Mouse (Mus musculus): ENCODE results near the gene Slc38a9. TPM values are rescaled to one million over a fixed set of nuclear protein-coding genes. Genes with fewer than 3 reads are reported as not detected.

The Slc38a9 gene
- total RNA-seq, 1 experiment: 13.1 TPM

- no peak for TF ChIP-seq ZNF384 (IDR thresholded peaks at IDR 0.05; ENCODE audit: low read depth, low read length)
- no peak for TF ChIP-seq CHD2 (IDR thresholded peaks at IDR 0.05; ENCODE audit: low read depth, low read length)
- TF ChIP-seq MAFK (IDR thresholded peaks at IDR 0.05; ENCODE audit: insufficient read depth, low read depth, low read length): no peak
- TF ChIP-seq HCFC1 (IDR thresholded peaks at IDR 0.05; ENCODE audit: borderline replicate concordance, insufficient read depth, low read length): no peak
- no peak for TF ChIP-seq ZC3H11A (IDR thresholded peaks at IDR 0.05; ENCODE audit: borderline replicate concordance, low read depth, low read length)
Measured at GRCm38 (mm10) chr13:112683312-112683711, 22.8 kb downstream of the Slc38a9 start.

DNA sequence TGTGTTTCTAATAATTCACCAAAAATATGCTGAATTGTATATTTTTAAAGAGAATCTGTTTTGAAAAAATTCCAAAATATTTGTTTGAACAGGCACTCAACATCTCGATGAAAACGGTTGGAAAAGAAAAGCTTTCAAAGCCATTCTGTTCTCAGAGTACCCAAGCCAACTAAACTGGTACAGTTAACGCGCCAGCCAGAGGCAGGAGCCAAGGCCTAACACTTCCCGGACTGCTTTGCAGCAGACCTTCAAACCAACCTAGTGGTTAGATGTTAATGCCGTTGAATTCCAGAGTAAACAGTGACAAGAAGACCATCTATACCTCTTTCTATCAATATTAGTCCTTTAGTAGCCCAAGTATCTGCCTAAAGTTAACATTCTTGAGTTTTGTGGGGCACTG, 23.4 kb downstream of the Slc38a9 start:
- no peak overlapping the region for H3K4me3 ChIP-seq (ENCODE audit: insufficient read depth in 1 of 2, low read depth in 1 of 2, low read length in 2 of 2, poor library complexity in 1 of 2, severe bottlenecking in 1 of 2)
- H3K36me3 ChIP-seq (ENCODE audit: control insufficient read depth, insufficient read depth, low read length, poor library complexity, severe bottlenecking): peaks cover 3% of the 10 kb centered on the region; the same call in 1 of the 2 replicates
- no peak overlapping the region for H3K9ac ChIP-seq (ENCODE audit: insufficient read depth, low read depth, low read length, poor library complexity, severe bottlenecking)
- no peak overlapping the region for H3K27ac ChIP-seq (ENCODE audit: insufficient read depth, low read depth, low read length, poor library complexity, severe bottlenecking)
- no peak for TF ChIP-seq HCFC1 (IDR thresholded peaks at IDR 0.05; ENCODE audit: borderline replicate concordance, insufficient read depth, low read length)
- no peak for TF ChIP-seq ZNF384 (IDR thresholded peaks at IDR 0.05; ENCODE audit: low read depth, low read length)
- no peak for TF ChIP-seq CHD2 (IDR thresholded peaks at IDR 0.05; ENCODE audit: low read depth, low read length)
- TF ChIP-seq ZC3H11A (IDR thresholded peaks at IDR 0.05; ENCODE audit: borderline replicate concordance, low read depth, low read length): no peak
- TF ChIP-seq MAFK (IDR thresholded peaks at IDR 0.05; ENCODE audit: insufficient read depth, low read depth, low read length): no peak
- H3K9me3 ChIP-seq (ENCODE audit: control insufficient read depth, insufficient read depth, low read depth, low read length): no peaks in the 10 kb centered on the region
- in situ Hi-C loops (cut with MboI; ENCODE audit: low sequenced_read_pairs in 2 of 2, unreplicated experiment in 2 of 2): no loop called here
- no peaks in the 10 kb centered on the region for H3K4me1 ChIP-seq (ENCODE audit: control insufficient read depth in 2 of 2, insufficient read depth in 2 of 2, low read length in 2 of 2, poor library complexity in 1 of 2)
- DNase-seq (ENCODE audit: low read depth, low spot score): no peak

More at GRCm38 (mm10) chr13:112683312-112683711, 22.8 kb downstream of the Slc38a9 start:
- no peak overlapping the region for H3K27ac ChIP-seq (ENCODE audit: insufficient read depth, low read depth, low read length, poor library complexity, severe bottlenecking)
- peaks cover 3% of the 10 kb centered on the region for H3K36me3 ChIP-seq (ENCODE audit: control insufficient read depth, insufficient read depth, low read length, poor library complexity, severe bottlenecking)
- DNase-seq (ENCODE audit: low read depth, low spot score): no peak
- H3K4me1 ChIP-seq (ENCODE audit: control insufficient read depth in 2 of 2, insufficient read depth in 2 of 2, low read length in 2 of 2, poor library complexity in 1 of 2): no peaks in the 10 kb centered on the region
- no peak overlapping the region for H3K4me3 ChIP-seq (ENCODE audit: insufficient read depth in 1 of 2, low read depth in 1 of 2, low read length in 2 of 2, poor library complexity in 1 of 2, severe bottlenecking in 1 of 2)
- in situ Hi-C loops (cut with MboI; ENCODE audit: low sequenced_read_pairs in 2 of 2, unreplicated experiment in 2 of 2): no loop called here
- no peak overlapping the region for H3K9ac ChIP-seq (ENCODE audit: insufficient read depth, low read depth, low read length, poor library complexity, severe bottlenecking)
- no peaks in the 10 kb centered on the region for H3K9me3 ChIP-seq (ENCODE audit: control insufficient read depth, insufficient read depth, low read depth, low read length)

GRCm38 (mm10) chr13:112686155-112686554, 25.6 kb downstream of the Slc38a9 start:
- in situ Hi-C loops (cut with MboI; ENCODE audit: low sequenced_read_pairs in 2 of 2, unreplicated experiment in 2 of 2): no loop called here
- no peak for DNase-seq (ENCODE audit: low read depth, low spot score)
- Histone ChIP-seq H3K36me3 (ENCODE audit: control insufficient read depth, insufficient read depth, low read length, poor library complexity, severe bottlenecking) (peaks cover 3% of the 10 kb centered on the region; the same call in 1 of the 2 replicates), H3K9me3 (ENCODE audit: control insufficient read depth, insufficient read depth, low read depth, low read length) (no peaks in the 10 kb centered on the region), H3K4me1 (ENCODE audit: control insufficient read depth in 2 of 2, insufficient read depth in 2 of 2, low read length in 2 of 2, poor library complexity in 1 of 2) (no peaks in the 10 kb centered on the region), H3K27ac (ENCODE audit: insufficient read depth, low read depth, low read length, poor library complexity, severe bottlenecking) (no peak overlapping the region), H3K9ac (ENCODE audit: insufficient read depth, low read depth, low read length, poor library complexity, severe bottlenecking) (no peak overlapping the region), H3K4me3 (ENCODE audit: insufficient read depth in 1 of 2, low read depth in 1 of 2, low read length in 2 of 2, poor library complexity in 1 of 2, severe bottlenecking in 1 of 2) (no peak overlapping the region)
- no peak for TF ChIP-seq MAFK (IDR thresholded peaks at IDR 0.05; ENCODE audit: insufficient read depth, low read depth, low read length)
- TF ChIP-seq HCFC1 (IDR thresholded peaks at IDR 0.05; ENCODE audit: borderline replicate concordance, insufficient read depth, low read length): no peak
- no peak for TF ChIP-seq ZNF384 (IDR thresholded peaks at IDR 0.05; ENCODE audit: low read depth, low read length)
- no peak for TF ChIP-seq CHD2 (IDR thresholded peaks at IDR 0.05; ENCODE audit: low read depth, low read length)
- no peak for TF ChIP-seq ZC3H11A (IDR thresholded peaks at IDR 0.05; ENCODE audit: borderline replicate concordance, low read depth, low read length)

- H3K9me3 ChIP-seq (ENCODE audit: control insufficient read depth, insufficient read depth, low read depth, low read length): no peaks in the 10 kb centered on the region
- no peak overlapping the region for H3K9ac ChIP-seq (ENCODE audit: insufficient read depth, low read depth, low read length, poor library complexity, severe bottlenecking)
- in situ Hi-C loops (cut with MboI; ENCODE audit: low sequenced_read_pairs in 2 of 2, unreplicated experiment in 2 of 2): no loop called here
- no peak overlapping the region for H3K27ac ChIP-seq (ENCODE audit: insufficient read depth, low read depth, low read length, poor library complexity, severe bottlenecking)
- no peak for DNase-seq (ENCODE audit: low read depth, low spot score)
- no peak for TF ChIP-seq CHD2 (IDR thresholded peaks at IDR 0.05; ENCODE audit: low read depth, low read length)
- TF ChIP-seq ZC3H11A (IDR thresholded peaks at IDR 0.05; ENCODE audit: borderline replicate concordance, low read depth, low read length): no peak
- TF ChIP-seq ZNF384 (IDR thresholded peaks at IDR 0.05; ENCODE audit: low read depth, low read length): no peak
- no peak overlapping the region for H3K4me3 ChIP-seq (ENCODE audit: insufficient read depth in 1 of 2, low read depth in 1 of 2, low read length in 2 of 2, poor library complexity in 1 of 2, severe bottlenecking in 1 of 2)
- no peaks in the 10 kb centered on the region for H3K4me1 ChIP-seq (ENCODE audit: control insufficient read depth in 2 of 2, insufficient read depth in 2 of 2, low read length in 2 of 2, poor library complexity in 1 of 2)
- H3K36me3 ChIP-seq (ENCODE audit: control insufficient read depth, insufficient read depth, low read length, poor library complexity, severe bottlenecking): peaks cover 4% of the 10 kb centered on the region; the same call in 1 of the 2 replicates
Measured at GRCm38 (mm10) chr13:112692870-112693553, 32.5 kb downstream of the Slc38a9 start.
